Mouse (Mus musculus): ENCODE measurements at regions not wholly inside any gene's neighbourhood (a gene's known extent, or its start where the extent isn't known, plus 50 kb on each side); places are given as distances from the start of the nearest gene placed in this dataset.

GRCm38 (mm10) chr9:92719251-92719650 is 177.2 kb downstream of the Plod2 start:
- no peaks in the 10 kb centered on the region for H3K36me3 ChIP-seq (ENCODE audit: insufficient read depth, low read length)
- no peak overlapping the region for H3K4me3 ChIP-seq (replicated peaks; ENCODE audit: low read length)
- H3K4me1 ChIP-seq (replicated peaks; ENCODE audit: low read depth, low read length): no peaks in the 10 kb centered on the region
- H3K9me3 ChIP-seq (ENCODE audit: low read length): peaks cover 22% of the 10 kb centered on the region
- no peak for TF ChIP-seq POU5F1 (IDR thresholded peaks at IDR 0.05; ENCODE audit: borderline replicate concordance, low read length)
- no peak for TF ChIP-seq NANOG (IDR thresholded peaks at IDR 0.05; ENCODE audit: borderline replicate concordance, low read length)
- TF ChIP-seq CTCF (conservative IDR thresholded peaks at IDR 0.05; ENCODE audit: low read length): no peak
- H3K27me3 ChIP-seq (ENCODE audit: insufficient read depth, low read length): no peaks in the 10 kb centered on the region

GRCm38 (mm10) chr9:92728864-92729263 is 186.8 kb downstream of the Plod2 start:
- Histone ChIP-seq H3K9me3 (ENCODE audit: low read length) (peaks cover 76% of the 10 kb centered on the region), H3K4me1 (replicated peaks; ENCODE audit: low read depth, low read length) (no peaks in the 10 kb centered on the region), H3K4me3 (replicated peaks; ENCODE audit: low read length) (no peak overlapping the region), H3K36me3 (ENCODE audit: insufficient read depth, low read length) (no peaks in the 10 kb centered on the region), H3K27me3 (ENCODE audit: insufficient read depth, low read length) (no peaks in the 10 kb centered on the region)
- TF ChIP-seq POU5F1 (IDR thresholded peaks at IDR 0.05; ENCODE audit: borderline replicate concordance, low read length) (no peak), CTCF (conservative IDR thresholded peaks at IDR 0.05; ENCODE audit: low read length) (no peak), NANOG (IDR thresholded peaks at IDR 0.05; ENCODE audit: borderline replicate concordance, low read length) (no peak)

DNA sequence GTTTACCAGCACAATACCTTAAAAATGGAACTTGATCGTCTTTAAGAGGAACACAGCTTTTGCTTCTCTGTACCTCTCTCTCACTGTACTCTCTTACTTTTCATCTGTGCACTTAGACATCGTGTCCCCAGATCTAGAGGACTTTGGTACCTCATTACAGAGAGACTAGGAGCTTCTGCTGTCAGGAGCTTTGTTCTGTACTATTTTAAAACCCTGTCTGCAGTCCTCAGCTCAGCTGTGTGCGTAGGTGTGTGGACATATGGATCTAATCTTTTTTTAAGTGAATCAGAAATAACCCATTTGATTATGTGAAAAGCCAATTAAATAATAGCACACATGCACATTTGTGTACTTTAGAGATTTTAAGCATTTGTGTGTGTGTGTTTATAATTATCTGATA is 189.4 kb downstream of the Plod2 start:
- H3K36me3 ChIP-seq (ENCODE audit: insufficient read depth, low read length): no peaks in the 10 kb centered on the region
- peaks cover 77% of the 10 kb centered on the region for H3K9me3 ChIP-seq (ENCODE audit: low read length)
- no peak overlapping the region for H3K4me3 ChIP-seq (replicated peaks; ENCODE audit: low read length)
- no peaks in the 10 kb centered on the region for H3K27me3 ChIP-seq (ENCODE audit: insufficient read depth, low read length)
- no peaks in the 10 kb centered on the region for H3K4me1 ChIP-seq (replicated peaks; ENCODE audit: low read depth, low read length)
- TF ChIP-seq CTCF (conservative IDR thresholded peaks at IDR 0.05; ENCODE audit: low read length) (no peak), POU5F1 (IDR thresholded peaks at IDR 0.05; ENCODE audit: borderline replicate concordance, low read length) (no peak), NANOG (IDR thresholded peaks at IDR 0.05; ENCODE audit: borderline replicate concordance, low read length) (no peak)

GRCm38 (mm10) chr9:92767532-92767931 is 225.5 kb downstream of the Plod2 start:
- Histone ChIP-seq H3K27me3 (ENCODE audit: insufficient read depth, low read length) (no peaks in the 10 kb centered on the region), H3K4me3 (replicated peaks; ENCODE audit: low read length) (no peak overlapping the region), H3K4me1 (replicated peaks; ENCODE audit: low read depth, low read length) (no peaks in the 10 kb centered on the region), H3K36me3 (ENCODE audit: insufficient read depth, low read length) (no peaks in the 10 kb centered on the region), H3K9me3 (ENCODE audit: low read length) (no peaks in the 10 kb centered on the region)
- TF ChIP-seq POU5F1 (IDR thresholded peaks at IDR 0.05; ENCODE audit: borderline replicate concordance, low read length): no peak
- no peak for TF ChIP-seq CTCF (conservative IDR thresholded peaks at IDR 0.05; ENCODE audit: low read length)
- no peak for TF ChIP-seq NANOG (IDR thresholded peaks at IDR 0.05; ENCODE audit: borderline replicate concordance, low read length)

- Histone ChIP-seq H3K27me3 (ENCODE audit: insufficient read depth, low read length) (no peaks in the 10 kb centered on the region), H3K4me1 (replicated peaks; ENCODE audit: low read depth, low read length) (no peaks in the 10 kb centered on the region), H3K4me3 (replicated peaks; ENCODE audit: low read length) (no peak overlapping the region), H3K36me3 (ENCODE audit: insufficient read depth, low read length) (no peaks in the 10 kb centered on the region), H3K9me3 (ENCODE audit: low read length) (no peaks in the 10 kb centered on the region)
- no peak for TF ChIP-seq POU5F1 (IDR thresholded peaks at IDR 0.05; ENCODE audit: borderline replicate concordance, low read length)
- TF ChIP-seq CTCF (conservative IDR thresholded peaks at IDR 0.05; ENCODE audit: low read length): no peak
- TF ChIP-seq NANOG (IDR thresholded peaks at IDR 0.05; ENCODE audit: borderline replicate concordance, low read length): no peak
These were observed 226.4 kb downstream of the Plod2 start for GRCm38 (mm10) chr9:92768432-92768831.

DNA sequence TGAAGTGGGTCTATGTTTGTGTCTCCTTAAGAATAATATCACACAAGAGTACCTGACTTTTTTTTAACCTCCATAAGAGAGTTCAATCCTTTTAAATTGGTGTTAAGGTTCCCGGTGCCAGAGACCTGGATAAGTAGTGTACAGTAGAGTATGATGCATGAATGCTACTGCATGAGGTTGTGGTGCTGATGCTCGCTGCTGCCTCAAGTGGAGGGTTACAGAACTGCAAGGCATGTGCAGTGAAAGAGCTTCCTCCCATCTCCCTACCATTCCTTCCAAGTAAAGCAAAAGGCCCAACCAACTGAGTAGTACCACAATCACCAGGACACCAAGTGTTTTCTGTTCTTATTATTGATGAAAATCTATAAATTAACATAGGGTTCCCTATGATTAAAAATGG is 227.5 kb downstream of the Plod2 start:
- H3K27me3 ChIP-seq (ENCODE audit: insufficient read depth, low read length): no peaks in the 10 kb centered on the region
- H3K4me3 ChIP-seq (replicated peaks; ENCODE audit: low read length): no peak overlapping the region
- TF ChIP-seq POU5F1 (IDR thresholded peaks at IDR 0.05; ENCODE audit: borderline replicate concordance, low read length) (no peak), NANOG (IDR thresholded peaks at IDR 0.05; ENCODE audit: borderline replicate concordance, low read length) (no peak), CTCF (conservative IDR thresholded peaks at IDR 0.05; ENCODE audit: low read length) (peak; percentile 92)
- no peaks in the 10 kb centered on the region for H3K9me3 ChIP-seq (ENCODE audit: low read length)
- H3K4me1 ChIP-seq (replicated peaks; ENCODE audit: low read depth, low read length): no peaks in the 10 kb centered on the region
- H3K36me3 ChIP-seq (ENCODE audit: insufficient read depth, low read length): no peaks in the 10 kb centered on the region

DNA sequence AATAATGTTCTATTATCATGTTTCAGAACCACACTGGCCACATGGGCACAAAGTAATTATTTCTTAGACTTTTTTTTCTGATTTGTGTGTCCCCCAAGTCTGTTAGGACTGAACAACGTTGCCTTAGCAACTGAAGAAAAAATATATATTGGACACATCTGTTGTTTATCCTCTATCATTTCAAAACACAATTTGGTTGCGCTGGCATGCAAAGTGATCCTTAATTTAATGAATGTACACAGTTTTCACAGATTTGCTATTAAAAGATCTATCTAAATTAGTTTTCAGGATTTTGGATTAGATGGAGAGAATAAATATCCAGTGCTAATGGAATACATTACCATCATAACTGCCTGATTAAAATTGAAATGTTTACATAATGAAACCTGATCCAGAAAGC is 229.0 kb downstream of the Plod2 start:
- H3K27me3 ChIP-seq (ENCODE audit: insufficient read depth, low read length): no peaks in the 10 kb centered on the region
- no peaks in the 10 kb centered on the region for H3K9me3 ChIP-seq (ENCODE audit: low read length)
- no peaks in the 10 kb centered on the region for H3K36me3 ChIP-seq (ENCODE audit: insufficient read depth, low read length)
- no peak overlapping the region for H3K4me3 ChIP-seq (replicated peaks; ENCODE audit: low read length)
- TF ChIP-seq CTCF (conservative IDR thresholded peaks at IDR 0.05; ENCODE audit: low read length): no peak
- no peak for TF ChIP-seq POU5F1 (IDR thresholded peaks at IDR 0.05; ENCODE audit: borderline replicate concordance, low read length)
- TF ChIP-seq NANOG (IDR thresholded peaks at IDR 0.05; ENCODE audit: borderline replicate concordance, low read length): no peak
- H3K4me1 ChIP-seq (replicated peaks; ENCODE audit: low read depth, low read length): no peaks in the 10 kb centered on the region

GRCm38 (mm10) chr9:92771716-92772115 is 229.7 kb downstream of the Plod2 start:
- Histone ChIP-seq H3K4me1 (replicated peaks; ENCODE audit: low read depth, low read length) (no peaks in the 10 kb centered on the region), H3K4me3 (replicated peaks; ENCODE audit: low read length) (no peak overlapping the region), H3K9me3 (ENCODE audit: low read length) (no peaks in the 10 kb centered on the region), H3K36me3 (ENCODE audit: insufficient read depth, low read length) (no peaks in the 10 kb centered on the region), H3K27me3 (ENCODE audit: insufficient read depth, low read length) (no peaks in the 10 kb centered on the region)
- TF ChIP-seq POU5F1 (IDR thresholded peaks at IDR 0.05; ENCODE audit: borderline replicate concordance, low read length) (no peak), NANOG (IDR thresholded peaks at IDR 0.05; ENCODE audit: borderline replicate concordance, low read length) (no peak), CTCF (conservative IDR thresholded peaks at IDR 0.05; ENCODE audit: low read length) (no peak)

DNA sequence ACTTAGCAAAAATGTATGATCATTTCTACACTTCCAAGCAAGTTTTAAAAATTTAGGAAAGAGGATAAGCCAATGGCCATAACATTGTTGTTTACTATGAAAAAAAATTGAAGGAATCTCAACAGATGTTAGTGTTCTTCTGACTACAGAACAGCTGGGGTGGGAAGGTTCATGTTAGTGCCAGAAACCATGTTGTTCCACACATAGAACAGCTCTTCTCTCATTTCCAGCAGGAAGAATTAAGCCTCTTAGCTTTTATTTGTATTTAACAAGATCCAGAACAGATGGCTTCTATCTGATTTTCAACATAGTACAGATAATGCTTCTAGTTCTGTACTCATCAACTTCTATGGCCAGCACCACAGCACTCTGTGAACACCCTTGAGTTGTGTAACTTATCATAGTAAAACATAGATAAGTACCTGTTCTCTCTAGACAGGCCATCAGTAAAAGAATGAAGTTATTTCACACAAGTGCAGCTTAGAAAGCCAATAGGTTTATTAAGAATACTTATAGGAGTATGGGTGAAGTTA is 241.0 kb downstream of the Plod2 start:
- Histone ChIP-seq H3K4me1 (replicated peaks; ENCODE audit: low read depth, low read length) (no peaks in the 10 kb centered on the region), H3K4me3 (replicated peaks; ENCODE audit: low read length) (no peak overlapping the region), H3K27me3 (ENCODE audit: insufficient read depth, low read length) (no peaks in the 10 kb centered on the region), H3K9me3 (ENCODE audit: low read length) (no peaks in the 10 kb centered on the region), H3K36me3 (ENCODE audit: insufficient read depth, low read length) (no peaks in the 10 kb centered on the region)
- TF ChIP-seq CTCF (conservative IDR thresholded peaks at IDR 0.05; ENCODE audit: low read length) (no peak), POU5F1 (IDR thresholded peaks at IDR 0.05; ENCODE audit: borderline replicate concordance, low read length) (no peak), NANOG (IDR thresholded peaks at IDR 0.05; ENCODE audit: borderline replicate concordance, low read length) (no peak)
